Mouse (Mus musculus) granulocyte monocyte progenitor cell, adult 5-6 weeks (primary cell): ENCODE measurements around the gene Nmrk1. TPM values are rescaled to one million over a fixed set of nuclear protein-coding genes. Genes with fewer than 3 reads are reported as not detected.

ENCODE experiments used
- ATAC-seq: replicated peaks from 2 replicates; pipeline ENCODE4 v1.8.0; 2016; ENCODE audit warnings: mild to moderate bottlenecking, moderate TSS enrichment, inconsistent platforms; ENCODE audit not compliant: poor library complexity, severe bottlenecking
- total RNA-seq, 2 experiments: library from RNA; stranded (forward) in 1 of 2; stranded (reverse) in 1 of 2; fragments of 200-712, 200-1000 nt in 1 of 2; fragments of >200 nt in 1 of 2; fragmentation: Nextera tagmentation in 1 of 2; gene quantifications; 2 replicates each; pipeline ENCODE4 v1.2.3; 2014 to 2017

The Nmrk1 gene
- total RNA-seq, 2 experiments from 2014 or later: 2.0 to 14.9 TPM

- ATAC-seq: no peak
Measured at GRCm38 (mm10) chr19:18648558-18648945, 16.8 kb downstream of the Nmrk1 start.

GRCm38 (mm10) chr19:18649955-18650354 lies 18.2 kb downstream of the Nmrk1 start:
- ATAC-seq: no peak

GRCm38 (mm10) chr19:18650473-18650872 lies 18.7 kb downstream of the Nmrk1 start:
- ATAC-seq: no peak

GRCm38 (mm10) chr19:18652592-18652991 lies 20.8 kb downstream of the Nmrk1 start:
- 0 out of 2 replicates have a peak, but pooled peaks have one; percentile 22 for ATAC-seq

GRCm38 (mm10) chr19:18653058-18653457 lies 21.3 kb downstream of the Nmrk1 start:
- no peak for ATAC-seq

- no peak for ATAC-seq
Measured at GRCm38 (mm10) chr19:18654330-18654729, 22.6 kb downstream of the Nmrk1 start.

GRCm38 (mm10) chr19:18654984-18655383 lies 23.2 kb downstream of the Nmrk1 start:
- ATAC-seq: no peak

GRCm38 (mm10) chr19:18655999-18656398 lies 24.2 kb downstream of the Nmrk1 start:
- no peak for ATAC-seq

- no peak for ATAC-seq
Measured at GRCm38 (mm10) chr19:18658473-18658872, 26.7 kb downstream of the Nmrk1 start.

GRCm38 (mm10) chr19:18659349-18659748 lies 27.6 kb downstream of the Nmrk1 start:
- ATAC-seq: no peak

- ATAC-seq: no peak
Measured at GRCm38 (mm10) chr19:18660466-18660865, 28.7 kb downstream of the Nmrk1 start.

- no peak for ATAC-seq
Measured at GRCm38 (mm10) chr19:18661683-18662082, 29.9 kb downstream of the Nmrk1 start.

- peak; percentile 96 for ATAC-seq
Measured at GRCm38 (mm10) chr19:18663904-18664303, 32.2 kb downstream of the Nmrk1 start.

GRCm38 (mm10) chr19:18666966-18667365 lies 35.2 kb downstream of the Nmrk1 start:
- ATAC-seq: no peak

- no peak for ATAC-seq
Measured at GRCm38 (mm10) chr19:18669551-18669950, 37.8 kb downstream of the Nmrk1 start.

GRCm38 (mm10) chr19:18670608-18671007 lies 38.9 kb downstream of the Nmrk1 start, which contains the start of gene Carnmt1:
TSS of gene Carnmt1 (plus strand) at chr19:18670764.
- ATAC-seq: peak; percentile 97

- ATAC-seq: peak; percentile 33
Measured at GRCm38 (mm10) chr19:18671056-18671741, 39.4 kb downstream of the Nmrk1 start.

- ATAC-seq: no peak
Measured at GRCm38 (mm10) chr19:18672498-18672897, 40.7 kb downstream of the Nmrk1 start.

- ATAC-seq: no peak
Measured at GRCm38 (mm10) chr19:18673116-18673515, 41.4 kb downstream of the Nmrk1 start.

- no peak for ATAC-seq
Measured at GRCm38 (mm10) chr19:18682142-18682541, 50.4 kb downstream of the Nmrk1 start.

GRCm38 (mm10) chr19:18687556-18687955 lies 55.8 kb downstream of the Nmrk1 start:
- peak; percentile 99 for ATAC-seq

GRCm38 (mm10) chr19:18692176-18692575 lies 60.4 kb downstream of the Nmrk1 start:
- ATAC-seq: 0 out of 2 replicates have a peak, but pooled peaks have one; percentile 36
